Mouse (Mus musculus): Measurements from ENCODE around the gene En2. TPM values are rescaled to one million over a fixed set of nuclear protein-coding genes. Genes with fewer than 3 reads are reported as not detected.
A peak's percentile ranks its signal among the peaks of the same experiment; 100 is the strongest.

Gene En2
- total RNA-seq, 2 experiments from 2014 or later = 0.49 to 0.52 TPM

GRCm38 (mm10) chr5:28207043-28207442, 41.5 kb downstream of the En2 start:
- Histone ChIP-seq H3K4me3 (no peak overlapping the region), H3K27ac (no peak overlapping the region)
- TF ChIP-seq CTCF (conservative IDR thresholded peaks at IDR 0.05) = no peak
- DNase-seq (ENCODE audit: low spot score in 2 of 2) = no peak

- DNase-seq (ENCODE audit: low spot score in 2 of 2) = no peak
- H3K4me3 ChIP-seq = no peak overlapping the region
- no peak overlapping the region for H3K27ac ChIP-seq
- no peak for TF ChIP-seq CTCF (conservative IDR thresholded peaks at IDR 0.05)
Observed at GRCm38 (mm10) chr5:28208726-28209520, 43.4 kb downstream of the En2 start.

GRCm38 (mm10) chr5:28209549-28210431, 44.3 kb downstream of the En2 start:
- TF ChIP-seq CTCF (conservative IDR thresholded peaks at IDR 0.05) = no peak
- H3K27ac ChIP-seq = no peak overlapping the region
- H3K4me3 ChIP-seq = peak overlapping the region; percentile 27

GRCm38 (mm10) chr5:28210591-28211550, 45.4 kb downstream of the En2 start:
- no peak overlapping the region for H3K27ac ChIP-seq
- H3K4me3 ChIP-seq = no peak overlapping the region
- no peak for DNase-seq (ENCODE audit: low spot score in 2 of 2)
- TF ChIP-seq CTCF (conservative IDR thresholded peaks at IDR 0.05) = no peak

More at GRCm38 (mm10) chr5:28209549-28210431, 44.3 kb downstream of the En2 start:
- DNase-seq (ENCODE audit: low spot score in 2 of 2) = no peak

- Histone ChIP-seq H3K4me3 (no peak overlapping the region), H3K27ac (no peak overlapping the region)
- TF ChIP-seq CTCF (conservative IDR thresholded peaks at IDR 0.05) = no peak
- no peak for DNase-seq (ENCODE audit: low spot score in 2 of 2)
Observed at GRCm38 (mm10) chr5:28211651-28212310, 46.3 kb downstream of the En2 start.

- no peak for DNase-seq (ENCODE audit: low spot score in 2 of 2)
- Histone ChIP-seq H3K27ac (no peak overlapping the region), H3K4me3 (no peak overlapping the region)
- no peak for TF ChIP-seq CTCF (conservative IDR thresholded peaks at IDR 0.05)
Observed at GRCm38 (mm10) chr5:28213441-28213840, 47.9 kb downstream of the En2 start.

GRCm38 (mm10) chr5:28219596-28219995, 54.1 kb downstream of the En2 start:
- Histone ChIP-seq H3K4me3 (no peak overlapping the region), H3K27ac (no peak overlapping the region)
- no peak for DNase-seq (ENCODE audit: low spot score in 2 of 2)
- no peak for TF ChIP-seq CTCF (conservative IDR thresholded peaks at IDR 0.05)

Other genes with a start within 250 kb of the En2 start
- 10 to 100 TPM; 57.7 to 65.8 TPM for gene Insig1, start 94.3 kb upstream of the En2 start, total RNA-seq (2021)
- gene Cnpy1, start 80.1 kb downstream of the En2 start, total RNA-seq (2021) = under 1 TPM in 1 of 2 experiments, not detected in 1; 0.51 TPM
- 10 to 100 TPM; 70.5 to 78.4 TPM for gene Rbm33, start 151.4 kb downstream of the En2 start, total RNA-seq (2021)

Data from layer of hippocampus, adult 2 months (tissue).